Mouse (Mus musculus) lung, postnatal 0 days (tissue): Measurements from ENCODE around the gene Ermp1. TPM values are rescaled to one million over a fixed set of nuclear protein-coding genes. Genes with fewer than 3 reads are reported as not detected.

Source experiments
- ATAC-seq: fragments of 200-750 bp; cut with Nextera tagmentation; 2 replicates; pipeline ENCODE4 v1.8.0; 2017; ENCODE audit warnings: moderate library complexity
- DNase-seq: peaks from one replicate; pipeline ENCODE4 v3.0.0-alpha.2; 2016; ENCODE audit warnings: low spot score
- H3K27ac ChIP-seq: fragments of 300-500 bp; sonication (generic); 2 replicates; pipeline ENCODE4 v1.5.1; 2014; ENCODE audit warnings: antibody characterized with exemption, mild to moderate bottlenecking, low read length, mixed read lengths
- H3K27me3 ChIP-seq: fragments of 300-500 bp; sonication (generic); replicated peaks from 2 replicates; pipeline ENCODE4 v1.6.1; 2014; ENCODE audit warnings: low read length, mixed read lengths; ENCODE audit not compliant: insufficient read depth
- H3K36me3 ChIP-seq: fragments of 300-500 bp; sonication (generic); 2 replicates; pipeline ENCODE4 v1.6.1; 2014; ENCODE audit warnings: low read length, mixed read lengths; ENCODE audit not compliant: insufficient read depth
- H3K4me1 ChIP-seq: fragments of 300-500 bp; sonication (generic); 2 replicates; pipeline ENCODE4 v1.6.1; 2014; ENCODE audit warnings: antibody characterized with exemption, low read depth, low read length, mixed read lengths; ENCODE audit not compliant: insufficient read depth
- H3K4me2 ChIP-seq: fragments of 300-500 bp; sonication (generic); replicated peaks from 2 replicates; pipeline ENCODE4 v1.6.1; 2014; ENCODE audit warnings: low read depth, mild to moderate bottlenecking, low read length, moderate library complexity, mixed read lengths
- H3K4me3 ChIP-seq: fragments of 300-500 bp; sonication (generic); 2 replicates; pipeline ENCODE4 v1.5.1; 2014; ENCODE audit warnings: low read depth, low read length
- H3K9ac ChIP-seq: fragments of 300-500 bp; sonication (generic); replicated peaks from 2 replicates; pipeline ENCODE4 v1.6.1; 2014; ENCODE audit warnings: low read depth, mild to moderate bottlenecking
- H3K9me3 ChIP-seq: fragments of 300-500 bp; sonication (generic); 2 replicates; pipeline ENCODE4 v1.6.1; 2016; ENCODE audit warnings: low read length, mixed read lengths
- CTCF ChIP-seq: IDR thresholded peaks from 2 replicates; pipeline ENCODE4 v1.5.1; 2016; ENCODE audit warnings: antibody characterized with exemption, mild to moderate bottlenecking
- EP300 ChIP-seq: IDR thresholded peaks from 2 replicates; pipeline ENCODE4 v1.6.1; 2016; ENCODE audit warnings: antibody characterized with exemption, mild to moderate bottlenecking, control low read depth
- WGBS: fragments of 180-500 bp; shearing (Covaris S2); extraction: QIAGEN DNeasy Blood & Tissue Kit; methylation state at CpG from one replicate; pipeline ENCODE4 v1.1.7; 2014; 5-methylcytosine and 5-hydroxymethylcytosine counted together
- polyA plus RNA-seq: library from polyadenylated mRNA; unstranded; fragments of >200 nt; fragmentation: Nextera tagmentation; extraction: Ambion mirVana; gene quantifications from 2 replicates; pipeline ENCODE4 v1.2.1, GENCODE M21; 2015

The Ermp1 gene
- polyA plus RNA-seq, 1 experiment from 2014 or later = 3.2 TPM

- WGBS = 83% methylated on average over 2 of the region's 2 CpGs
- DNase-seq (no peak), ATAC-seq (no peak)
- Histone ChIP-seq H3K27me3 (0 out of 2 replicates have a peak, but pooled peaks cover 11% of the 10 kb centered on the region), H3K36me3 (no peaks in the 10 kb centered on the region), H3K4me3 (no peak overlapping the region), H3K9ac (no peak overlapping the region), H3K4me2 (no peak overlapping the region), H3K9me3 (no peaks in the 10 kb centered on the region), H3K27ac (no peak overlapping the region), H3K4me1 (no peaks in the 10 kb centered on the region)
- TF ChIP-seq EP300 (no peak), CTCF (no peak)
These were observed 22.9 kb upstream of the Ermp1 start for GRCm38 (mm10) chr19:29671160-29671559.

DNA sequence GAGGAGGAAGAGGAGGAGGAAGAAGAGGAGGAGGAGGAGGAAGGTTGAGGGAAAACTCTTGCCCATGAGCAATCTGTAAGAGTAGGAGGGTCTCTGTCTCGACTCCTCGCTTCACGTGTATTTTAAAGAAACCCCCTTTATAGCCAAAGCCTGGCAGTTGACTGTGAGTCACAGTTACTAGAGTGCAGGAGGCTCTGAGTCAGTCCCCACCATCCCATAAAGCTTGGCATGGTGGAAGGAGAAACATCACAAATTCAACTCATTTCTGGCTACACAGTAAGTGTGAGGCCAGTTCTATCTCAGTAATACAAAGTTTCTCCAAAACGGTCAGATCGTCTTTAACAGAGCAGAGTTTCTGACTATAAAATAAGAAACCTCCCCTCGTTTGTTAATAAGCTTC is 22.0 kb upstream of the Ermp1 start:
- 88% methylated on average over 6 of the region's 6 CpGs for WGBS
- TF ChIP-seq EP300 = no peak
- TF ChIP-seq CTCF = no peak
- 0 out of 2 replicates have a peak, but pooled peaks cover 11% of the 10 kb centered on the region for H3K27me3 ChIP-seq

GRCm38 (mm10) chr19:29668135-29668534 is 19.9 kb upstream of the Ermp1 start:
- H3K9me3 ChIP-seq = no peaks in the 10 kb centered on the region
- 80% methylated on average over 7 of the region's 7 CpGs for WGBS
- no peak for DNase-seq
- ATAC-seq = no peak
- H3K4me3 ChIP-seq = no peak overlapping the region
- H3K36me3 ChIP-seq = no peaks in the 10 kb centered on the region
- H3K4me2 ChIP-seq = no peak overlapping the region
- H3K4me1 ChIP-seq = no peaks in the 10 kb centered on the region
- no peak overlapping the region for H3K27ac ChIP-seq
- no peak overlapping the region for H3K9ac ChIP-seq
- TF ChIP-seq EP300 (no peak), CTCF (no peak)
- H3K27me3 ChIP-seq = 0 out of 2 replicates have a peak, but pooled peaks cover 11% of the 10 kb centered on the region

More for the DNA sequence above, 22.0 kb upstream of the Ermp1 start:
- no peak overlapping the region for H3K4me2 ChIP-seq
- no peaks in the 10 kb centered on the region for H3K9me3 ChIP-seq
- no peak overlapping the region for H3K9ac ChIP-seq
- no peak overlapping the region for H3K4me3 ChIP-seq
- H3K27ac ChIP-seq = no peak overlapping the region
- no peak for ATAC-seq
- H3K4me1 ChIP-seq = no peaks in the 10 kb centered on the region
- DNase-seq = no peak
- H3K36me3 ChIP-seq = no peaks in the 10 kb centered on the region

DNA sequence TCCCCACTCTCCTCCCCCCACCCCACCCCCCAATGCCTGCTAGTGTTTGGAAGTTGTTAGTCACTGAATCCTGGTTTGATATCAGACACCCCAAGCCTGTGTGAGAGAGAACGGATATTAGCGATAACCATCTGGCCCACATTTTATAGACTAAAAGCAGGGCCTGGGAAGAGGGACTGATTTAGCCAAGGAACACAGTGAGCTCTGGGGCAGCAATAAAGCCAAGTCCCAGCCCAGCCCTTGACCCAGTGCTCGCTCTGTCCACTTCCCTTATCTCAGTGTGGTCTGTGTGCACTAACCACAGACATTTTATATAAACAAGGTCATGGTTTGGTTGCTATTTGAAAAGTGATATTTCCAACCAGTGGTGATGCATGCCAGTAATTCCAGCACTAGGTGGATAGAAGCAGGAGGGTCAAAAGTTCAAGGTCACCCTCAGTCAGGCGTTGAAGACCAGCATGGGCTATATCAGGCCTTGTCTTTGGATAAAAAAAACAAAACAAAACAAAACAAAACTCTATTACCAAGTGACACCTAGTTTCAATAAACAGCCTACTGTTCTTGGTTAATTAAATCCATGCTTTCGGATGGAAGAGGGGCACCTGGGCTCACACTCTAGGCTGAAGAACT is 18.9 kb upstream of the Ermp1 start:
- H3K36me3 ChIP-seq = no peaks in the 10 kb centered on the region
- TF ChIP-seq CTCF = no peak
- TF ChIP-seq EP300 = no peak
- DNase-seq = no peak
- H3K4me1 ChIP-seq = no peaks in the 10 kb centered on the region
- H3K9ac ChIP-seq = no peak overlapping the region
- no peak for ATAC-seq
- H3K4me2 ChIP-seq = no peak overlapping the region
- H3K9me3 ChIP-seq = no peaks in the 10 kb centered on the region
- H3K27me3 ChIP-seq = 0 out of 2 replicates have a peak, but pooled peaks cover 7% of the 10 kb centered on the region
- H3K4me3 ChIP-seq = no peak overlapping the region
- H3K27ac ChIP-seq = no peak overlapping the region
- WGBS = 57% methylated on average over 5 of the region's 5 CpGs

DNA sequence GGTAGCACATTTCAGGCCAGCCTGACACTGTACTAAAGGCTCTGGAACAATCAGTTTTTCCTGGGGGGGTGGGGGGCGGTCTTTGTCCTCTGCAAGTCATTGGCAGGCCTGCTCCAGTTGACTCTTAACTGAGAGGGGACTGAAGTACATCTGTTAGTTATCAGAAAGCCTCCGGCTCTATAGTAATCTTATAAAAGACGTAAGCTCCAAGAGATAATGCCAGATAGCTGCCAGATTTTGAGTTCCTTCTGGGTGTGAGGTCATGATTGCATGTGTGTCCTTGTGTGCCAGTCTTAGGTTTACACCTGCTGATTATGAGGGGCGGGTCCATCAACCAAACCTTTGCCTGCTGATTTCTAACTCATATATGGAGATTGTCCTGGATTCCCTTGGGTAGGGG is 17.9 kb upstream of the Ermp1 start:
- Histone ChIP-seq H3K9ac (no peak overlapping the region), H3K4me2 (no peak overlapping the region), H3K36me3 (no peaks in the 10 kb centered on the region), H3K27ac (no peak overlapping the region), H3K4me3 (no peak overlapping the region), H3K27me3 (0 out of 2 replicates have a peak, but pooled peaks cover 5% of the 10 kb centered on the region), H3K4me1 (no peaks in the 10 kb centered on the region), H3K9me3 (no peaks in the 10 kb centered on the region)
- WGBS = 70% methylated on average over 4 of the region's 4 CpGs
- no peak for ATAC-seq
- DNase-seq = no peak
- no peak for TF ChIP-seq CTCF
- no peak for TF ChIP-seq EP300

GRCm38 (mm10) chr19:29664934-29665333 is 16.7 kb upstream of the Ermp1 start:
- no peaks in the 10 kb centered on the region for H3K36me3 ChIP-seq
- DNase-seq (no peak), ATAC-seq (no peak)
- no peak overlapping the region for H3K4me3 ChIP-seq
- H3K27ac ChIP-seq = no peak overlapping the region
- TF ChIP-seq EP300 (no peak), CTCF (no peak)
- H3K27me3 ChIP-seq = 0 out of 2 replicates have a peak, but pooled peaks cover 5% of the 10 kb centered on the region
- 67% methylated on average over 5 of the region's 5 CpGs for WGBS
- no peaks in the 10 kb centered on the region for H3K9me3 ChIP-seq
- H3K4me1 ChIP-seq = no peaks in the 10 kb centered on the region
- H3K9ac ChIP-seq = no peak overlapping the region
- H3K4me2 ChIP-seq = no peak overlapping the region
